ENCODE assay signal across 8 mouse cellular contexts in the genomic region with DNA sequence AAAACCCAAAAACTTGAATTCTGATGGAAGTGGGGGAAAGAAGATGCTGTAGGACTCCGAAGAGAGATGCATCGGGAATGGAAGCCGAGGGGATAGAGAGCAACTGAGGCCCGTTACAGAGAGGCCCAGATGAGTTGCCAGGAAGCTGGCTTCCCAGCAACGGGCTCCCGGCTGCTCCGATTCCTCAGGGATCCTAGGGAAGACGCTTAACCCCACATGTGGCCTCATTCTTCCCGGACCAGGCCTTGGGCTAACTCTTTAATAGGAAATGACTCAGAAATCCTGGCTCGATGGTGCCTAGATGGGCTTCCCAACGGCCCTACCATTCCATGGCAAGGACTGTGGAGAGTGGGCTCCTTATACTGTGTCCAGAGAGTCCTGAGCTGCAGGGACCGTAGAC. TPM values are rescaled to one million over a fixed set of nuclear protein-coding genes. Genes with fewer than 3 reads are reported as not detected.
DNase-seq lines count a peak whose midpoint lies in the region; ATAC-seq lines count a peak whose summit lies in the region.

No protein-coding gene starts in this region.

- peak overlapping the region; percentile 63 for H3K27ac ChIP-seq in lung, embryonic 15.5 days
- 0 out of 2 replicates have a peak overlapping the region, but pooled peaks have one; percentile 5 for H3K27ac ChIP-seq in embryonic facial prominence, embryonic 12.5 days
- H3K27ac ChIP-seq in intestine, embryonic 14.5 days (ENCODE audit: low read depth), result peak overlapping the region; percentile 47; the same call in 1 of the 2 replicates
- H3K27ac ChIP-seq in neural tube, embryonic 12.5 days, result no peak overlapping the region

- peaks cover 39% of the 10 kb centered on the region for H3K4me1 ChIP-seq in lung, embryonic 15.5 days
- H3K4me1 ChIP-seq in embryonic facial prominence, embryonic 12.5 days, result peaks cover 31% of the 10 kb centered on the region
- peaks cover 22% of the 10 kb centered on the region; the same call in 1 of the 2 replicates for H3K4me1 ChIP-seq in intestine, embryonic 14.5 days (replicated peaks; ENCODE audit: control insufficient read depth, insufficient read depth, low read length)
- H3K4me1 ChIP-seq in neural tube, embryonic 12.5 days, result peaks cover 36% of the 10 kb centered on the region

- no peaks in the 10 kb centered on the region for H3K27me3 ChIP-seq in lung, embryonic 15.5 days
- no peaks in the 10 kb centered on the region for H3K27me3 ChIP-seq in embryonic facial prominence, embryonic 12.5 days
- no peaks in the 10 kb centered on the region for H3K27me3 ChIP-seq in intestine, embryonic 14.5 days (replicated peaks; ENCODE audit: control insufficient read depth, insufficient read depth, low read length)
- H3K27me3 ChIP-seq in neural tube, embryonic 12.5 days (replicated peaks), result no peaks in the 10 kb centered on the region

- no peak for DNase-seq in lung, postnatal 10 days
- peak; percentile 59 for DNase-seq in intestine, embryonic 14.5 days (ENCODE audit: low spot score)
- no peak for DNase-seq in urinary bladder, postnatal 10 days (ENCODE audit: low spot score)
- no peak for DNase-seq in urinary bladder, postnatal 25 days (ENCODE audit: low spot score)

- no peaks in the 10 kb centered on the region for H3K9me3 ChIP-seq in lung, embryonic 15.5 days
- H3K9me3 ChIP-seq in embryonic facial prominence, embryonic 12.5 days, result no peaks in the 10 kb centered on the region
- no peaks in the 10 kb centered on the region for H3K9me3 ChIP-seq in intestine, embryonic 14.5 days (ENCODE audit: control insufficient read depth, low read length)
- H3K9me3 ChIP-seq in neural tube, embryonic 12.5 days, result no peaks in the 10 kb centered on the region

- 5% methylated on average over 12 of the region's 12 CpGs for WGBS in lung, embryonic 15.5 days
- WGBS in embryonic facial prominence, embryonic 12.5 days, result 10% methylated on average over 12 of the region's 12 CpGs
- WGBS in intestine, embryonic 14.5 days, result 6% methylated on average over 12 of the region's 12 CpGs
- WGBS in neural tube, embryonic 12.5 days, result 9% methylated on average over 12 of the region's 12 CpGs

- H3K9ac ChIP-seq in lung, embryonic 15.5 days, result peak overlapping the region; percentile 49
- H3K9ac ChIP-seq in embryonic facial prominence, embryonic 12.5 days, result peak overlapping the region; percentile 70
- H3K9ac ChIP-seq in intestine, embryonic 14.5 days (ENCODE audit: low read length), result peak overlapping the region; percentile 53
- peak overlapping the region; percentile 54; the same call in 1 of the 2 replicates for H3K9ac ChIP-seq in neural tube, embryonic 12.5 days

- H3K4me2 ChIP-seq in lung, embryonic 15.5 days, result peak overlapping the region; percentile 86
- peak overlapping the region; percentile 75 for H3K4me2 ChIP-seq in embryonic facial prominence, embryonic 12.5 days (replicated peaks)
- peak overlapping the region; percentile 83 for H3K4me2 ChIP-seq in intestine, embryonic 14.5 days (ENCODE audit: low read length)
- H3K4me2 ChIP-seq in neural tube, embryonic 12.5 days (replicated peaks), result peak overlapping the region; percentile 89

- ATAC-seq in lung, embryonic 15.5 days (ENCODE audit: borderline replicate concordance, extremely low read depth, low FRiP score, low TSS enrichment), result no peak
- ATAC-seq in embryonic facial prominence, embryonic 12.5 days (ENCODE audit: insufficient number of reproducible peaks, insufficient read depth, low FRiP score, low TSS enrichment), result no peak
- no peak for ATAC-seq in intestine, embryonic 14.5 days (replicated peaks; ENCODE audit: low FRiP score, low TSS enrichment, low read depth)
- ATAC-seq in neural tube, embryonic 12.5 days (ENCODE audit: low FRiP score, low read depth), result no peak
- no peak for ATAC-seq in inflammation-experienced regulatory T-cells, adult 6 months

- H3K36me3 ChIP-seq in lung, embryonic 15.5 days, result peaks cover 16% of the 10 kb centered on the region; the same call in 1 of the 2 replicates
- H3K36me3 ChIP-seq in embryonic facial prominence, embryonic 12.5 days, result peaks cover 15% of the 10 kb centered on the region
- peaks cover 13% of the 10 kb centered on the region for H3K36me3 ChIP-seq in intestine, embryonic 14.5 days (ENCODE audit: control insufficient read depth, insufficient read depth, low read length)
- H3K36me3 ChIP-seq in neural tube, embryonic 12.5 days, result no peaks in the 10 kb centered on the region

- peak overlapping the region; percentile 72 for H3K4me3 ChIP-seq in lung, embryonic 15.5 days
- H3K4me3 ChIP-seq in embryonic facial prominence, embryonic 12.5 days, result peak overlapping the region; percentile 57
- peak overlapping the region; percentile 61 for H3K4me3 ChIP-seq in intestine, embryonic 14.5 days (ENCODE audit: low read depth, low read length)
- H3K4me3 ChIP-seq in neural tube, embryonic 12.5 days, result peak overlapping the region; percentile 51

RNA-seq across cellular contexts. Expression of a gene that starts 0.6 kb away (rescaled TPM):
- polyA plus RNA-seq in lung, embryonic 15.5 days (2015; fragmentation: Nextera tagmentation; extraction: Ambion mirVana), result 21.2 and 23.3 TPM in 2 replicates
- 26.1 and 30.8 TPM in 2 replicates for polyA plus RNA-seq in embryonic facial prominence, embryonic 12.5 days (2016; fragmentation: Nextera tagmentation; extraction: Ambion mirVana)
- 13.6 and 15.9 TPM in 2 replicates for polyA plus RNA-seq in intestine, embryonic 14.5 days (2014; fragmentation: Nextera tagmentation; extraction: Ambion mirVana)
- 12.9 and 13.1 TPM in 2 replicates for polyA plus RNA-seq in neural tube, embryonic 12.5 days (2016; fragmentation: Nextera tagmentation; extraction: Ambion mirVana)
- polyA plus RNA-seq in inflammation-experienced regulatory T-cells, adult 6 months (2017; shearing (Covaris generic)), result 1 to 10 TPM; 4.8 to 7.1 (median 6.0) TPM

RNA-seq across cellular contexts. Expression of a gene that starts 0.9 kb away (rescaled TPM):
- 92.0 and 92.1 TPM in 2 replicates for polyA plus RNA-seq in lung, embryonic 15.5 days (2015; fragmentation: Nextera tagmentation; extraction: Ambion mirVana)
- polyA plus RNA-seq in embryonic facial prominence, embryonic 12.5 days (2016; fragmentation: Nextera tagmentation; extraction: Ambion mirVana), result 56.8 and 61.1 TPM in 2 replicates
- polyA plus RNA-seq in intestine, embryonic 14.5 days (2014; fragmentation: Nextera tagmentation; extraction: Ambion mirVana), result 68.7 and 79.4 TPM in 2 replicates
- polyA plus RNA-seq in neural tube, embryonic 12.5 days (2016; fragmentation: Nextera tagmentation; extraction: Ambion mirVana), result 34.1 and 35.1 TPM in 2 replicates
- polyA plus RNA-seq in inflammation-experienced regulatory T-cells, adult 6 months (2017; shearing (Covaris generic)), result 10 to 100 TPM; 16.6 to 68.4 (median 21.5) TPM

RNA-seq across cellular contexts. Expression of a gene that starts 11.7 kb away (rescaled TPM):
- polyA plus RNA-seq in lung, embryonic 15.5 days (2015; fragmentation: Nextera tagmentation; extraction: Ambion mirVana), result 0.11 and 0.14 TPM in 2 replicates
- not detected in 2 replicates for polyA plus RNA-seq in embryonic facial prominence, embryonic 12.5 days (2016; fragmentation: Nextera tagmentation; extraction: Ambion mirVana)
- 0.13 TPM in 1 of 2 replicates, not detected in the other for polyA plus RNA-seq in intestine, embryonic 14.5 days (2014; fragmentation: Nextera tagmentation; extraction: Ambion mirVana)
- polyA plus RNA-seq in neural tube, embryonic 12.5 days (2016; fragmentation: Nextera tagmentation; extraction: Ambion mirVana), result not detected in 2 replicates
- polyA plus RNA-seq in inflammation-experienced regulatory T-cells, adult 6 months (2017; shearing (Covaris generic)), result under 1 TPM; 0.26 to 0.58 (median 0.32) TPM

RNA-seq across cellular contexts. Expression of a gene that starts 15.5 kb away (rescaled TPM):
- 0.78 and 1.1 TPM in 2 replicates for polyA plus RNA-seq in lung, embryonic 15.5 days (2015; fragmentation: Nextera tagmentation; extraction: Ambion mirVana)
- polyA plus RNA-seq in embryonic facial prominence, embryonic 12.5 days (2016; fragmentation: Nextera tagmentation; extraction: Ambion mirVana), result 1.3 and 1.6 TPM in 2 replicates
- 0.36 and 0.66 TPM in 2 replicates for polyA plus RNA-seq in intestine, embryonic 14.5 days (2014; fragmentation: Nextera tagmentation; extraction: Ambion mirVana)
- polyA plus RNA-seq in neural tube, embryonic 12.5 days (2016; fragmentation: Nextera tagmentation; extraction: Ambion mirVana), result 0.91 and 1.4 TPM in 2 replicates
- polyA plus RNA-seq in inflammation-experienced regulatory T-cells, adult 6 months (2017; shearing (Covaris generic)), result under 1 TPM in 1 of 3 experiments, not detected in 2; 0.73 TPM

RNA-seq across cellular contexts. Expression of a gene that starts 34.4 kb away (rescaled TPM):
- polyA plus RNA-seq in lung, embryonic 15.5 days (2015; fragmentation: Nextera tagmentation; extraction: Ambion mirVana), result 0.08 TPM in 1 of 2 replicates, not detected in the other
- polyA plus RNA-seq in embryonic facial prominence, embryonic 12.5 days (2016; fragmentation: Nextera tagmentation; extraction: Ambion mirVana), result 0.08 TPM in 2 replicates
- 0.11 and 0.12 TPM in 2 replicates for polyA plus RNA-seq in intestine, embryonic 14.5 days (2014; fragmentation: Nextera tagmentation; extraction: Ambion mirVana)
- polyA plus RNA-seq in neural tube, embryonic 12.5 days (2016; fragmentation: Nextera tagmentation; extraction: Ambion mirVana), result not detected in 2 replicates
- polyA plus RNA-seq in inflammation-experienced regulatory T-cells, adult 6 months (2017; shearing (Covaris generic)), result not detected
